Mouse (Mus musculus) myocyte (in vitro differentiated cells): ENCODE measurements around the gene Atp10b.

Experiments
- CEBPB ChIP-seq: IDR thresholded peaks from 2 replicates; pipeline ENCODE4 v1.6.1; 2011; ENCODE audit warnings: mild to moderate bottlenecking, moderate library complexity; ENCODE audit not compliant: poor library complexity, insufficient read depth, severe bottlenecking
- E2F4 ChIP-seq: IDR thresholded peaks from one replicate; pipeline ENCODE4 v1.6.1; 2011; ENCODE audit warnings: mild to moderate bottlenecking, control low read depth, moderate library complexity; ENCODE audit not compliant: insufficient read depth
- MAX ChIP-seq: IDR thresholded peaks from one replicate; pipeline ENCODE4 v1.6.1; 2011; ENCODE audit warnings: low read depth, mild to moderate bottlenecking, control low read depth
- MYOD1 ChIP-seq, 3 experiments: IDR thresholded peaks; one replicate each; pipeline ENCODE4 v1.6.1; 2011; ENCODE audit warnings: control low read depth in 2 of 3, low read depth in 2 of 3, mild to moderate bottlenecking in 2 of 3, moderate library complexity in 1 of 3; ENCODE audit not compliant: insufficient read length in 2 of 3, control insufficient read depth in 1 of 3
- MYOG ChIP-seq, 3 experiments: IDR thresholded peaks; one replicate each; pipeline ENCODE4 v1.6.1; 2011; ENCODE audit warnings: control low read depth in 2 of 3, low read depth in 2 of 3, mild to moderate bottlenecking in 2 of 3; ENCODE audit not compliant: insufficient read length in 2 of 3, control insufficient read depth in 1 of 3, insufficient read depth in 1 of 3
- POLR2A ChIP-seq: IDR thresholded peaks from one replicate; pipeline ENCODE4 v1.6.1; 2011; ENCODE audit warnings: low read depth, mild to moderate bottlenecking, control low read depth, moderate library complexity; ENCODE audit not compliant: insufficient read length
- POLR2AphosphoS2 ChIP-seq: IDR thresholded peaks from one replicate; pipeline ENCODE4 v1.6.1; 2011; ENCODE audit warnings: low read depth, control low read depth; ENCODE audit not compliant: insufficient read length
- TCF3 ChIP-seq: IDR thresholded peaks from one replicate; pipeline ENCODE4 v1.6.1; 2011; ENCODE audit warnings: low read depth, control low read depth; ENCODE audit not compliant: insufficient read length
- USF1 ChIP-seq: IDR thresholded peaks from one replicate; pipeline ENCODE4 v1.6.1; 2011; ENCODE audit warnings: low read depth, mild to moderate bottlenecking, control low read depth, moderate library complexity

DNA sequence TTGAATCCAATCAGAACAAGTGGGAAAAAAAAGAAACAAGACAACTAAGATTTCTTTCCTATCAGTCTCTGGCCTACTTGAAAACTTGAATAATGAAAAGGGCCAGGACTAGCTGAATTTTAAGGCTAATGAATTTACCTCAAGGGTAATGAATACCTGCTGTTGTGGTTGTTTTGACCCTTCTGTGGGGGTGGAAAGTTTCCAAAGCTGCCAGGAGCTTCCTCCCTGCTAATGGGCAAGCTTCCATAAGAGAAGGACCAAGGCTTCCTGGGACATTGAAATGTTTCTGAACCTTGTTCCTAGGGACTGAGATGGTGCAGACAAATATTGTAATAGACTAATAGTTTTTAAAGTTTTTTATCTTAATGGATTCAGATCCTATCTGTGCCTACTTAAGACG is 6.9 kb upstream of the Atp10b start:
- TF ChIP-seq POLR2A (no peak), MAX (no peak), MYOD1 (IDR thresholded peaks at IDR 0.05; ENCODE audit: control insufficient read depth in 1 of 3, insufficient read length in 2 of 3, low read depth in 2 of 3) (no peak), POLR2AphosphoS2 (no peak), USF1 (no peak), CEBPB (no peak), MYOG (IDR thresholded peaks at IDR 0.05; ENCODE audit: control insufficient read depth in 1 of 3, insufficient read depth in 1 of 3, insufficient read length in 2 of 3, low read depth in 2 of 3) (no peak), TCF3 (no peak), E2F4 (no peak)
